Mouse (Mus musculus): Measurements from ENCODE around the gene Smchd1.

Gene Smchd1

GRCm38 (mm10) chr17:71310486-71311339, 164.4 kb downstream of the Smchd1 start:
- no peak for DNase-seq (ENCODE audit: low spot score in 2 of 2)

- DNase-seq (ENCODE audit: low spot score in 2 of 2): no peak
Measured at GRCm38 (mm10) chr17:71309711-71310485, 165.2 kb downstream of the Smchd1 start.

DNA sequence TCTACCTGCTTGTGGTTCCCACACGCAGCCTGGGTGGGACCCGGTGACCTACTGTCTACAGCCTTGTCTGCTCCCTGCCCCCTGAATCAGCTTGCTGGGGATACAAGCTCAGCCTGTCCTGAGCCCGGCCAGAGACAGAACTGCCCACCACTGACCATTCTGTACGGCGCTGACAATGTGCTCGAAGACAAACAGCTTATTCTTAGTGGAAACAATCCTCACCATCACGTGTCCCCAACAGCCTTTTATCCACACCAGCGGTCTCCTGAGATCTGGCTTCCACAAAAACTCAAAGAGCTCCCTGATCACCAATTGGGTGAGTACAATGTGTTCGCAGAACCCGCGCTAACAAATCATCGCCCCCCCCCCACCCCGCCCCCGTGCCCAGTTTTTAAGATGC, 166.0 kb downstream of the Smchd1 start:
- no peak for DNase-seq (ENCODE audit: low spot score in 2 of 2)

GRCm38 (mm10) chr17:71308296-71308695, 166.8 kb downstream of the Smchd1 start:
- DNase-seq (ENCODE audit: low spot score in 2 of 2): no peak

- no peak for DNase-seq (ENCODE audit: low spot score in 2 of 2)
Measured at GRCm38 (mm10) chr17:71307251-71307790, 167.8 kb downstream of the Smchd1 start.

DNA sequence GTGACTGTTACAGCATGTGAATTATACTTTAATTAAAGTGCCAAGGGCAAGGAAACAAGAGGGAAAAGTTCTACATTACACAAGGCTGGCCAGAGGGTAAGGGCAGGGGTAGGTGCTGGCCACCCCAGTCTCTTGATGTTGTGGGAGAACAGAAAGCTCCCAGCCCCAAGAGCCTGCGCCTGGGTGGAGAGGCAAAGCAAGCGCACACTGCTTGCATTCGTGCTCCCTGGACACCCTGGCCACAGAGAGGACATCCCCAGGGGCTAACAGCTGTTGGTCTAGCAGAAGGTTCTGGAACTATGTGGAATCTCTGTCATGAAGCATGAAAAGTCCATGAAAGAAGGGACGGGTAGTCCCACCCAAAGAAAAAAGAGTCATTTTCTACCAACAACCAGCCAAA, 168.4 kb downstream of the Smchd1 start:
- no peak for DNase-seq (ENCODE audit: low spot score in 2 of 2)

DNA sequence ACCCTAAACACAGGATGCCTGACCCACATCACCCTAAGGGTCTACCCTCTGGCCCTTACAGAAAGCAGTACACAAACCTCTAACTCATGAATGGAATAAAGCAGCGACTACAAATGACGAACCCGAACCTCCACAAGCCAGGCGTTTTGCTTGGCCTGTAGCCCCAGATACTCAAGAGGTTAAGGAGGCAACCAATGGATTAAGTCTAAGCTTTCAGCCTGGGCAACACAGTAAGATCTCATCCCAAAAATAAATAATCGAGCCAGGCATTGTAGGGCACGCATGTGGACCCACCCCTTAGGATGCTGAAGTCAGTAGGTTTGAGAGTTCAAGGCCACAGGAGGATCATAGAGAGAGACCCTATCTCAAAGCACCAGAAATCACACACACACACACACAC, 169.1 kb downstream of the Smchd1 start:
- DNase-seq (ENCODE audit: low spot score in 2 of 2): no peak

- DNase-seq (ENCODE audit: low spot score in 2 of 2): no peak
Measured at GRCm38 (mm10) chr17:71303444-71303843, 171.7 kb downstream of the Smchd1 start.

- no peak for DNase-seq (ENCODE audit: low spot score in 2 of 2)
Measured at GRCm38 (mm10) chr17:71301413-71301812, 173.7 kb downstream of the Smchd1 start.

DNA sequence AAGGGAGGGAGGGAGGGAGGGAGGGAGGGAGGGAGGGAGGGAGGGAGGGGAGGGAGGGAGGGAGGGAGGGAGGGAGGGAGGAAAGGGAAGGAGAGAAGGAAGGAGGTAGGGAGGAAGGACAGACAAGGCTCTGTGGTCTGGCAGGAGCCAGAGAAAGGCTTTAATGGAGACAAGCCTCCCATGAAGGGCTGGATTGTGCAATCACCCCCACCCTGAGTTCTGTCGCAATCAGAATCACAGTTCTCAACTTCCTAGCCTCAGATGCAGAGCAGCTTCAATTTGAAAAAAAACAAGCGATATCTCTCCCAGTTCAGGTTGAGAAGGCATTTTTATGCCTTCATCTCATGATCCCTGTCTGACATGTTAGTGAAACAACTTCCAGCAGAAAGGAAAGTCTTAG, 174.8 kb downstream of the Smchd1 start:
- DNase-seq (ENCODE audit: low spot score in 2 of 2): no peak

DNA sequence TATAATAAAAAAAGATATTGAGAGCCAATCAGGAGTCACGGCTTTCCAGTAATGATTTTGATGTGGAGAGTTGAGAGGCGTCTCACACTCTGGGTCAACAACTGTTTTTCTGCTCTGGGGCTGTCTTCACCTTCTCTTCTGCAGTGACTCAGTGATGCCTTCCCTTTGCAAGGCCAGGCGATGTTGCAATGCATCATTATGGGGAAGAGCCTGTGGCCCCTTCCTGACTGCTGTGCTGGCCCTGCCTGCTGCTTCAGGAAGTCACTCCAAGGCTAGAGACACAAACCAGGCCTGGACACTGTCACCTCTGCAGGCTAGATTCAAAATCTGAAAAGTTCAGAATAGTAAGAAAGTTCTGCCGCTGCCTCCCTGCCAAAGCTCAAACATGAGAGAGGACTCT, 175.3 kb downstream of the Smchd1 start:
- DNase-seq (ENCODE audit: low spot score in 2 of 2): no peak

DNA sequence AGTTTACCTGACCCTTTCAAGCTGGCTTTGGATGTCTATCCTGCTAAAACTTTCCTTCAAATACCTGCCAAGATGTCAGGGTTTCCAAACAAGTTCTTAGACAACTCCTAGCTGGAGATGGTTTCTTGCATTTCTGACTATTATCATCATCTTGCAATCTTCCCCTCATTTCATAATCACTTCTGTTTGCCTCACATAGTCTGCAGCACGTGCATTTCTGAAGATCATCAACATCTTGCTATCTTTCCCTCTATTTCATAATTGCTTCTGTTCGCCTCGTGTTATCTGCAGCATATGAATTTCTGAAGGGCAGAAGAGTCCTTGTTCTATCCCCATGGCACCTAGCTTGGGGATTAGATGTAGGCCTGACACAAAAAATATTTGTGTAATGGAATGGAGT, 180.6 kb downstream of the Smchd1 start:
- no peak for DNase-seq (ENCODE audit: low spot score in 2 of 2)
